Comparison of ENCODE assay signal across 8 mouse cellular contexts in genomic region chr12:80827464-80828015, GRCm38 (mm10). TPM values are rescaled to one million over a fixed set of nuclear protein-coding genes. Genes with fewer than 3 reads are reported as not detected.
DNase-seq lines count a peak whose midpoint lies in the region; ATAC-seq and TF ChIP-seq lines count a peak whose summit lies in the region.

No protein-coding gene starts in this region.

- no peak overlapping the region for H3K4me3 ChIP-seq in spleen, adult 2 months (ENCODE audit: extremely low read depth, insufficient read depth, insufficient read length)
- no peak overlapping the region for H3K4me3 ChIP-seq in intestine, embryonic 16.5 days (ENCODE audit: low read length)
- no peak overlapping the region for H3K4me3 ChIP-seq in liver, embryonic 15.5 days (replicated peaks)
- H3K4me3 ChIP-seq in small intestine, adult 2 months (ENCODE audit: low read depth, low read length) = no peak overlapping the region
- H3K4me3 ChIP-seq in midbrain, embryonic 15.5 days = no peak overlapping the region

- peaks cover 12% of the 10 kb centered on the region; the same call in 1 of the 2 replicates for H3K4me1 ChIP-seq in spleen, adult 2 months (ENCODE audit: control insufficient read depth, insufficient read depth, insufficient read length)
- peaks cover 38% of the 10 kb centered on the region for H3K4me1 ChIP-seq in intestine, embryonic 16.5 days (ENCODE audit: control insufficient read depth, insufficient read depth, low read length)
- H3K4me1 ChIP-seq in liver, embryonic 15.5 days (replicated peaks) = peaks cover 64% of the 10 kb centered on the region
- H3K4me1 ChIP-seq in small intestine, adult 2 months (ENCODE audit: control insufficient read depth, insufficient read depth, insufficient read length, low read length) = peaks cover 19% of the 10 kb centered on the region; the same call in 1 of the 2 replicates
- peaks cover 5% of the 10 kb centered on the region; the same call in 1 of the 2 replicates for H3K4me1 ChIP-seq in midbrain, embryonic 15.5 days

- no peaks in the 10 kb centered on the region for H3K27me3 ChIP-seq in spleen, adult 2 months (ENCODE audit: control insufficient read depth, insufficient read depth, low read length)
- H3K27me3 ChIP-seq in intestine, embryonic 16.5 days (replicated peaks; ENCODE audit: control insufficient read depth, insufficient read depth, low read length) = no peaks in the 10 kb centered on the region
- no peaks in the 10 kb centered on the region for H3K27me3 ChIP-seq in liver, embryonic 15.5 days
- no peaks in the 10 kb centered on the region for H3K27me3 ChIP-seq in small intestine, adult 2 months (ENCODE audit: control insufficient read depth, insufficient read depth, low read length)
- no peaks in the 10 kb centered on the region for H3K27me3 ChIP-seq in midbrain, embryonic 15.5 days (replicated peaks)

- TF ChIP-seq POLR2A in spleen, adult 2 months (IDR thresholded peaks at IDR 0.05; ENCODE audit: low read depth, low read length) = no peak
- no peak for TF ChIP-seq POLR2A in small intestine, adult 2 months (IDR thresholded peaks at IDR 0.05; ENCODE audit: low read depth, low read length)

- 74% methylated on average over 5 of the region's 5 CpGs for WGBS in spleen, adult 2 months
- 32% methylated on average over 5 of the region's 5 CpGs for WGBS in intestine, embryonic 16.5 days
- WGBS in liver, embryonic 15.5 days (ENCODE audit: insufficient replicate concordance) = 56% methylated on average over 5 of the region's 5 CpGs
- WGBS in small intestine, adult 2 months = 12% methylated on average over 5 of the region's 5 CpGs
- whole genome bisulfite sequencing in midbrain, embryonic 15.5 days = 83% methylated on average over 5 of the region's 5 CpGs

- H3K9ac ChIP-seq in intestine, embryonic 16.5 days (ENCODE audit: low read depth, low read length) = no peak overlapping the region
- no peak overlapping the region for H3K9ac ChIP-seq in liver, embryonic 15.5 days
- H3K9ac ChIP-seq in midbrain, embryonic 15.5 days = no peak overlapping the region

- H3K4me2 ChIP-seq in intestine, embryonic 16.5 days (ENCODE audit: low read depth, low read length) = peak overlapping the region; percentile 17; the same call in 1 of the 2 replicates
- no peak overlapping the region for H3K4me2 ChIP-seq in liver, embryonic 15.5 days
- no peak overlapping the region for H3K4me2 ChIP-seq in midbrain, embryonic 15.5 days

- peak; percentile 45 for DNase-seq in adrenal gland, adult 2 months
- DNase-seq in adrenal gland, adult 8-10 months = no peak
- DNase-seq in spleen, adult 2 months (ENCODE audit: low read depth in 1 of 2, low spot score in 2 of 2) = no peak
- DNase-seq in spleen, adult 12 weeks (ENCODE audit: low spot score) = no peak

- TF ChIP-seq CTCF in spleen, adult 2 months (IDR thresholded peaks at IDR 0.05; ENCODE audit: extremely low read depth, insufficient read depth, insufficient read length, insufficient replicate concordance) = no peak
- no peak for TF ChIP-seq CTCF in small intestine, adult 2 months (IDR thresholded peaks at IDR 0.05; ENCODE audit: extremely low read depth, insufficient read length, insufficient replicate concordance, low read depth, low read length)

- ATAC-seq in intestine, embryonic 16.5 days = peak; percentile 66
- ATAC-seq in liver, embryonic 15.5 days (ENCODE audit: insufficient read depth) = no peak
- no peak for ATAC-seq in midbrain, embryonic 15.5 days (replicated peaks)

- peaks cover 13% of the 10 kb centered on the region for H3K36me3 ChIP-seq in spleen, adult 2 months (ENCODE audit: control insufficient read depth, insufficient read depth, low read length)
- H3K36me3 ChIP-seq in intestine, embryonic 16.5 days (ENCODE audit: control insufficient read depth, insufficient read depth, low read length) = 0 out of 2 replicates have a peak, but pooled peaks cover 2% of the 10 kb centered on the region
- H3K36me3 ChIP-seq in liver, embryonic 15.5 days (replicated peaks) = peaks cover 31% of the 10 kb centered on the region; the same call in 1 of the 2 replicates
- H3K36me3 ChIP-seq in small intestine, adult 2 months (ENCODE audit: control insufficient read depth, insufficient read depth, low read length) = peaks cover 8% of the 10 kb centered on the region; the same call in 1 of the 2 replicates
- no peaks in the 10 kb centered on the region for H3K36me3 ChIP-seq in midbrain, embryonic 15.5 days (replicated peaks)

- no peaks in the 10 kb centered on the region for H3K9me3 ChIP-seq in intestine, embryonic 16.5 days (ENCODE audit: control insufficient read depth, low read length)
- H3K9me3 ChIP-seq in liver, embryonic 15.5 days (replicated peaks) = no peaks in the 10 kb centered on the region
- no peaks in the 10 kb centered on the region for H3K9me3 ChIP-seq in midbrain, embryonic 15.5 days

- peak overlapping the region; percentile 22; the same call in 1 of the 2 replicates for H3K27ac ChIP-seq in spleen, adult 2 months (ENCODE audit: insufficient read depth, low read length)
- peak overlapping the region; percentile 70 for H3K27ac ChIP-seq in intestine, embryonic 16.5 days (ENCODE audit: low read length)
- 0 out of 2 replicates have a peak overlapping the region, but pooled peaks have one; percentile 1 for H3K27ac ChIP-seq in liver, embryonic 15.5 days (replicated peaks)
- H3K27ac ChIP-seq in small intestine, adult 2 months (ENCODE audit: insufficient read depth, low read depth, low read length) = peak overlapping the region; percentile 35
- no peak overlapping the region for H3K27ac ChIP-seq in midbrain, embryonic 15.5 days

RNA-seq across cellular contexts. Expression of gene Susd6, which starts 37.2 kb away (rescaled TPM):
- 10 to 100 TPM; 50.4 to 57.8 TPM for total RNA-seq in adrenal gland, adult 2 months (2021)
- 61.5 and 62.6 TPM in 2 replicates for polyA plus RNA-seq in adrenal gland, adult 2 months (2012; rRNA removed)
- 10 to 100 TPM; 58.0 to 74.0 (median 70.3) TPM for total RNA-seq in adrenal gland, adult 8-10 months (2022)
- 32.0 and 49.8 TPM in 2 replicates for polyA plus RNA-seq in spleen, adult 2 months (2012; rRNA removed)
- 16.4 and 20.0 TPM in 2 replicates for polyA plus RNA-seq in intestine, embryonic 16.5 days (2015; fragmentation: Nextera tagmentation; extraction: Ambion mirVana)
- 13.7 and 15.8 TPM in 2 replicates for polyA plus RNA-seq in liver, embryonic 15.5 days (2015; fragmentation: Nextera tagmentation; extraction: Ambion mirVana)
- 29.4 and 54.9 TPM in 2 replicates for polyA plus RNA-seq in small intestine, adult 2 months (2012; rRNA removed)
- polyA plus RNA-seq in midbrain, embryonic 15.5 days (2015; fragmentation: Nextera tagmentation; extraction: Ambion mirVana) = 13.2 and 13.6 TPM in 2 replicates
